Mouse (Mus musculus): ENCODE results near the gene Cryzl2. TPM values are rescaled to one million over a fixed set of nuclear protein-coding genes. Genes with fewer than 3 reads are reported as not detected.

Cryzl2 gene
- 32.4 and 37.3 TPM in 2 replicates for polyA plus RNA-seq (2012; rRNA removed)

GRCm38 (mm10) chr1:157458421-157459208 is at the start of gene Cryzl2:
Gene Cryzl2, plus strand, starts transcription at chr1:157458577.

GRCm38 (mm10) chr1:157412454-157413369 is 45.7 kb upstream of the Cryzl2 start, which contains the start of gene Rasal2:
Gene Rasal2, minus strand, starts transcription at chr1:157412595.

GRCm38 (mm10) chr1:157506522-157506921 is 48.1 kb downstream of the Cryzl2 start, which contains the start of gene Sec16b:
Gene Sec16b, plus strand, starts transcription at chr1:157506728.

Other genes starting within 250 kb of the Cryzl2 start
- gene Rasal2, start 46.0 kb upstream of the Cryzl2 start, polyA plus RNA-seq (2012; rRNA removed), result 3.2 and 3.5 TPM in 2 replicates
- 4.7 and 5.0 TPM in 2 replicates for gene Sec16b, start 48.2 kb downstream of the Cryzl2 start, polyA plus RNA-seq (2012; rRNA removed)